Mouse (Mus musculus) heart, embryonic 11.5 days (tissue): ENCODE results near the gene Mcrip2. TPM values are rescaled to one million over a fixed set of nuclear protein-coding genes. Genes with fewer than 3 reads are reported as not detected.

Source experiments
- ATAC-seq: fragments of 200-750 bp; cut with Nextera tagmentation; replicated peaks from 2 replicates; pipeline ENCODE4 v1.8.0; 2017; ENCODE audit warnings: moderate library complexity; ENCODE audit not compliant: insufficient number of reproducible peaks, low FRiP score, low TSS enrichment
- H3K27ac ChIP-seq: fragments of 300-500 bp; sonication (generic); 2 replicates; pipeline ENCODE4 v1.5.1; 2014; ENCODE audit warnings: mild to moderate bottlenecking, low read depth, low read length
- H3K27me3 ChIP-seq: fragments of 300-500 bp; sonication (generic); 2 replicates; pipeline ENCODE4 v1.6.1; 2014; ENCODE audit warnings: mild to moderate bottlenecking, low read length, mixed read lengths; ENCODE audit not compliant: control insufficient read depth, insufficient read depth
- H3K36me3 ChIP-seq: fragments of 300-500 bp; sonication (generic); 2 replicates; pipeline ENCODE4 v1.6.1; 2014; ENCODE audit warnings: mild to moderate bottlenecking, low read length, moderate library complexity, mixed read lengths; ENCODE audit not compliant: control insufficient read depth, insufficient read depth
- H3K4me1 ChIP-seq: fragments of 300-500 bp; sonication (generic); 2 replicates; pipeline ENCODE4 v1.6.1; 2014; ENCODE audit warnings: low read length; ENCODE audit not compliant: control insufficient read depth, insufficient read depth
- H3K4me2 ChIP-seq: fragments of 300-500 bp; sonication (generic); 2 replicates; pipeline ENCODE4 v1.6.1; 2014; ENCODE audit warnings: mild to moderate bottlenecking, moderate library complexity
- H3K4me3 ChIP-seq: fragments of 300-500 bp; sonication (generic); 2 replicates; pipeline ENCODE4 v1.5.1; 2014; ENCODE audit warnings: low read depth, low read length
- H3K9ac ChIP-seq: fragments of 300-500 bp; sonication (generic); 2 replicates; pipeline ENCODE4 v1.6.1; 2014; ENCODE audit warnings: mild to moderate bottlenecking, low read depth, low read length, moderate library complexity
- H3K9me3 ChIP-seq: fragments of 300-500 bp; sonication (generic); replicated peaks from 2 replicates; pipeline ENCODE4 v1.6.1; 2016; ENCODE audit warnings: low read length; ENCODE audit not compliant: control insufficient read depth
- WGBS: fragments of 180-500 bp; shearing (Covaris S2); extraction: QIAGEN DNeasy Blood & Tissue Kit; methylation state at CpG from one replicate; pipeline ENCODE4 v1.1.7; 2014; ENCODE audit not compliant: insufficient replicate concordance; 5-methylcytosine and 5-hydroxymethylcytosine counted together
- polyA plus RNA-seq: library from polyadenylated mRNA; unstranded; fragments of >200 nt; fragmentation: Nextera tagmentation; extraction: Ambion mirVana; gene quantifications from 2 replicates; pipeline ENCODE4 v1.2.1, GENCODE M21; 2014

Gene Mcrip2
- polyA plus RNA-seq, 1 experiment from 2014 or later: 168 TPM

GRCm38 (mm10) chr17:25883824-25884223, 15.3 kb upstream of the Mcrip2 start:
- Histone ChIP-seq H3K27me3 (no peaks in the 10 kb centered on the region), H3K27ac (no peak overlapping the region), H3K4me1 (peaks cover 16% of the 10 kb centered on the region), H3K4me3 (no peak overlapping the region), H3K36me3 (peaks cover 11% of the 10 kb centered on the region), H3K9me3 (no peaks in the 10 kb centered on the region), H3K4me2 (no peak overlapping the region), H3K9ac (no peak overlapping the region)
- no peak for ATAC-seq
- 95% methylated on average over 3 of the region's 3 CpGs for WGBS

GRCm38 (mm10) chr17:25883268-25883667, 14.7 kb upstream of the Mcrip2 start:
- Histone ChIP-seq H3K36me3 (peaks cover 12% of the 10 kb centered on the region), H3K4me3 (no peak overlapping the region), H3K27me3 (no peaks in the 10 kb centered on the region), H3K9ac (no peak overlapping the region), H3K4me2 (no peak overlapping the region), H3K9me3 (no peaks in the 10 kb centered on the region), H3K27ac (no peak overlapping the region), H3K4me1 (peaks cover 16% of the 10 kb centered on the region)
- 88% methylated on average over 8 of the region's 8 CpGs for WGBS
- no peak for ATAC-seq

GRCm38 (mm10) chr17:25882306-25882705, 13.7 kb upstream of the Mcrip2 start:
- peaks cover 11% of the 10 kb centered on the region for H3K36me3 ChIP-seq
- WGBS: 30% methylated on average over 5 of the region's 5 CpGs
- peaks cover 16% of the 10 kb centered on the region for H3K4me1 ChIP-seq
- ATAC-seq: no peak
- H3K27ac ChIP-seq: no peak overlapping the region
- no peak overlapping the region for H3K4me3 ChIP-seq
- no peak overlapping the region for H3K4me2 ChIP-seq
- H3K27me3 ChIP-seq: no peaks in the 10 kb centered on the region
- H3K9ac ChIP-seq: no peak overlapping the region
- no peaks in the 10 kb centered on the region for H3K9me3 ChIP-seq

GRCm38 (mm10) chr17:25881691-25882090, 13.1 kb upstream of the Mcrip2 start:
- Histone ChIP-seq H3K4me1 (peaks cover 21% of the 10 kb centered on the region), H3K9me3 (no peaks in the 10 kb centered on the region), H3K36me3 (peaks cover 11% of the 10 kb centered on the region), H3K9ac (peak overlapping the region; percentile 56; the same call in 1 of the 2 replicates), H3K4me2 (no peak overlapping the region), H3K27me3 (no peaks in the 10 kb centered on the region), H3K4me3 (no peak overlapping the region), H3K27ac (peak overlapping the region; percentile 35; the same call in 1 of the 2 replicates)
- ATAC-seq: no peak
- WGBS: 42% methylated on average over 4 of the region's 4 CpGs

- Histone ChIP-seq H3K9ac (peak overlapping the region; percentile 56; the same call in 1 of the 2 replicates), H3K27me3 (no peaks in the 10 kb centered on the region), H3K4me2 (no peak overlapping the region), H3K27ac (0 out of 2 replicates have a peak overlapping the region, but pooled peaks have one; percentile 35), H3K4me3 (no peak overlapping the region), H3K4me1 (peaks cover 26% of the 10 kb centered on the region), H3K9me3 (no peaks in the 10 kb centered on the region), H3K36me3 (peaks cover 11% of the 10 kb centered on the region)
- no peak for ATAC-seq
- WGBS: 13% methylated on average over 5 of the region's 5 CpGs
Observed at GRCm38 (mm10) chr17:25880913-25881641, 12.5 kb upstream of the Mcrip2 start.

GRCm38 (mm10) chr17:25880196-25880910, 11.8 kb upstream of the Mcrip2 start, which contains the start of gene Wfikkn1:
Gene Wfikkn1, minus strand, starts transcription at chr17:25880858.
- no peak for ATAC-seq
- Histone ChIP-seq H3K4me3 (no peak within 1 kb of the TSS), H3K4me2 (no peak within 1 kb of the TSS), H3K4me1 (peaks cover 31% of the 10 kb centered on the region), H3K9ac (peak within 1 kb of the TSS; percentile 56; the same call in 1 of the 2 replicates), H3K27ac (peak within 1 kb of the TSS; percentile 35; the same call in 1 of the 2 replicates), H3K9me3 (no peaks in the 10 kb centered on the region), H3K36me3 (peaks cover 11% of the 10 kb centered on the region), H3K27me3 (no peaks in the 10 kb centered on the region)
- 52% methylated on average over 5 of the region's 5 CpGs for WGBS

- ATAC-seq: no peak
- Histone ChIP-seq H3K9ac (no peak overlapping the region), H3K4me2 (no peak overlapping the region), H3K36me3 (peaks cover 11% of the 10 kb centered on the region; the same call in 1 of the 2 replicates), H3K4me3 (no peak overlapping the region), H3K27me3 (no peaks in the 10 kb centered on the region), H3K9me3 (no peaks in the 10 kb centered on the region), H3K4me1 (peaks cover 31% of the 10 kb centered on the region), H3K27ac (no peak overlapping the region)
- 84% methylated on average over 8 of the region's 8 CpGs for WGBS
Observed at GRCm38 (mm10) chr17:25879750-25880149, 11.2 kb upstream of the Mcrip2 start.

- H3K27me3 ChIP-seq: no peaks in the 10 kb centered on the region
- H3K4me3 ChIP-seq: no peak overlapping the region
- no peak overlapping the region for H3K9ac ChIP-seq
- peaks cover 31% of the 10 kb centered on the region for H3K4me1 ChIP-seq
- WGBS: 64% methylated on average over 4 of the region's 4 CpGs
- ATAC-seq: no peak
- H3K27ac ChIP-seq: no peak overlapping the region
- H3K9me3 ChIP-seq: no peaks in the 10 kb centered on the region
- peaks cover 11% of the 10 kb centered on the region; the same call in 1 of the 2 replicates for H3K36me3 ChIP-seq
- no peak overlapping the region for H3K4me2 ChIP-seq
Observed at GRCm38 (mm10) chr17:25879261-25879660, 10.7 kb upstream of the Mcrip2 start.
